Mouse (Mus musculus) kidney, adult 2 months (tissue): ENCODE measurements around the gene Ube2e2.

ENCODE experiments used
- CTCF ChIP-seq: fragments of 200-500 bp; conservative IDR thresholded peaks from 2 replicates; pipeline ENCODE4 v1.5.1; 2011; ENCODE audit warnings: low read depth, mild to moderate bottlenecking, control low read depth, low read length, moderate library complexity, mixed read lengths; ENCODE audit not compliant: insufficient read depth, insufficient read length
- POLR2A ChIP-seq: fragments of 200-500 bp; IDR thresholded peaks from one replicate; pipeline ENCODE4 v1.6.1; 2011; ENCODE audit warnings: low read depth, low read length, control low read depth

DNA sequence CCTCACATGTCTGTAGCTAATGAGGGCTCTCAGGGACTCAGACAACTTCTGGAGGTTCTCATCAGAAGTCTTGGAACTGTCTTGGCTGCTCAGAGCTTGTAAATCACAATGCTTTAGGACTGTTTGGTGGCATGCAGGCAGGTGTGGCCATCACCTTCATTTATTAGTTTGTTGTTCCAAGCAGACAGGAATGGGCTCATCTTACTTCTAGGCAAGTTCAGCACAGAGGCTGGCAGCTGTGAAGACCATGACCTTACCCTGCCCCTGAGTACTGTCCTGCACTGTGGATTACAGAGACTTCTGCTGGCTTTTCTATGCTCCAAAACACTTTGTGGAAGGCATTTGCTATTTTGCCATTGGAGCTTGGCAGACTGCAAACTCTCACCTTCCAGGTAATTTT is 324.5 kb downstream of the Ube2e2 start:
- TF ChIP-seq POLR2A (no peak), CTCF (no peak)
